Mouse (Mus musculus): ENCODE data around the gene Sall2. TPM values are rescaled to one million over a fixed set of nuclear protein-coding genes. Genes with fewer than 3 reads are reported as not detected.
"Not testable (repeated sequence)": the region's sequence is repeated elsewhere in the genome, so short reads cannot be mapped to it uniquely, and the experiment has no call there.

The Sall2 gene
- total RNA-seq (2021): 10 to 100 TPM; 17.0 to 20.1 TPM
- long read RNA-seq, experiment 1, partial matches to known transcripts: 0 of 9 reads
- long read RNA-seq, experiment 1, other reads (novel, unspliced or antisense): 9 of 9 reads
- long read RNA-seq, experiment 2, partial matches to known transcripts: 0 of 11 reads
- long read RNA-seq, experiment 2, other reads (novel, unspliced or antisense): 11 of 11 reads

DNA sequence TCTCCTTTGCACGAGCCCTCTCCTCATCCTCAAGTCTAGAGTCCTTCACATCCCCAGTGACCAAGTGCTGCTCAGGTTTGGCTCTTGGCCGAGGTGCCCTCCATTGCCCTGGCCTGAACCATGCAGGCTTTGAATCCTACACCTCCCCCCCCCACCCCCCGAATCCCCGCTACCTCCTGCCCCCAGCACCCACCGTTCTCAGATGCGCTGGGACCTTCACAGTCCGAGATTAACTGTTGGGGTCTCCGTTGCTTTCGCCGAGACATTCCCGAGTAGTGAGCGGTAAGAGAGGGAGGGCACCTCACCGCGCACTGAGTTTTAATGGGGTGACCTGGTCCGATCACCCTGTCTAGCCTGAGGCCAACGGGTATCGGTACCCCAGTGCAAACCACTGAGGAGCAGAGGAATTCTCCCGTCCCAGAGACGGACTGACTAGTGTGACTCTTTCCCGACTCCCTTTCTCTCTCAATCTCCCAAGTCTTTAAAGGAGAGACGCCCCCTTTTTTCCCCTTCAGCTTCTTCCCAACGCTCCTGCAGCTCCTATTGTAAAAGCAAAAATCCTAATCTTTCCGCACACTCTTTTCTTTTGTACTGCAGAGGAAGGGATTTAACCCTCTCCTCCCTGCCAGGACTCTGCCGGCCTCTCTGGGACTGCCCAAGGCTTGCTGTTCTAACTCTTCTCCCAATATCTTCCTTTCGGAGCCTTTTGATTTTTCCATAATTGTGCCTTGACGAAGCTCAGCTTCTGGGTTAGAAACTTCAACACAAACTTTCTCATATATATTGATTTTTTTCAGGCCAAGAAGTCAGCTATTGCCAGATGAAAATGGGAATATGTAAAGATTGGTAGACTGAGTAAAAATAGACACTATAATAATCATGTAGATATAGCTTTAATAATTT lies at the start of gene Sall2:
TSS of gene Sall2 (minus strand) at position 853 of the 903 bp plus-strand sequence.
- no peak for DNase-seq (ENCODE audit: low spot score in 2 of 2)

DNA sequence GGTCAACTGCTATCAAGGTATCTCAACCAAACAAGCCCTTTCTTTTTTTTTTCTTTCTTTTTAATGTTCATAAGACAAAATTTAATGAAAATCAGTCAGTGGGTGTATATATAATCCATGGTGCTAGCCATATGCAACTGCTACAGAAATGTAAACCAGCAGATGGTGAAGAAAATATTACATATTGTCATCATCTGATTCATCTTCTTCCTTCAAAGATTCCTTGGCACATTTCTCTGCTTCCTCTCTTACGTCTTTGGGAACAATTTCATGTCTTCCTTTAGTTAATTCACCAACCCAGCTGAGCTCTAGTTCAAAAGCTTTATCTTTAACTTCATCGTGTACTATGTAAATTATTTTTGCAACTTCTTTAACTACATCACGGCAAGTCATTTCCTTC lies 40.2 kb upstream of the Sall2 start:
- DNase-seq (ENCODE audit: low spot score in 2 of 2): no peak

DNA sequence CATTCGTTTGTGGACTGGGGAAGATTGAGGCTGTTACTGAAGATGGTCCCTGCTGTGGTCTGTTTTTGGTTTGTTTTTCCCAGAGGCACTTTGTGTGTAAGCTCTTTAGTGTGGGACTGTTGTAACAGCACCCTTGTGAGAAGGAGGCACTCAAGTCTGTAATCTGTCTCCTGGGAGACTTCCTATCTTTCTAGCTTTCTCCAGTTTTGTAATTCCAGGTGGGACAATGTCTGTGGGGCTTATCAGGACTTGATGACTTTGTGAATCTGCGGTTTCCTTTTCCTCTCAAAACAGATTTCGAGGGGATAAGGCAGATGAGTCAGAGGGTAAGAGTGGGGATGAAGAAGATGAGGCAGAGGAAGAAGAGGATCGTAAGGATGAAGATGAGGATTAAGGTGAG lies 27.7 kb upstream of the Sall2 start, which contains the start of gene Olfr1513:
TSS of gene Olfr1513 (minus strand) at position 101 of the 400 bp plus-strand sequence.
- DNase-seq (ENCODE audit: low spot score in 2 of 2): no peak

DNA sequence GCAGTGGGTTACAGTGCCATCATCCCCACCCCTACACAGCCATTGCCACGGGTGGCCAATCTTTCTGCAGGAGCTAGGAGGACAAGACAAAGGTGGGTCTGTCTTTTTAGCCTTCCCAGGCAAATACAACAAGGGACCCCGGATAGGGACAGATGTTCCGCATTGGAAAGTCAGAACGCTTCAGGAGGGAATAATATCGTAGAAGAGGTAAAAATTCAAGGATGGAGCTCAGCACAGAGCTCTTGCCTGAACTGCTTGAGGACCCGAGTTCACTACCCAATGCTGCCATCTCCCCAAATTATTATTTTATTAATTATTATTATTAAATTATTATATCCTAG lies 10.9 kb upstream of the Sall2 start:
- DNase-seq (ENCODE audit: low spot score in 2 of 2): no peak

- no peak for DNase-seq (ENCODE audit: low spot score in 2 of 2)
Measured at GRCm38 (mm10) chr14:52338751-52339511, 10.4 kb upstream of the Sall2 start.

- no peak for DNase-seq (ENCODE audit: low spot score in 2 of 2)
Measured at GRCm38 (mm10) chr14:52332171-52332570, 3.6 kb upstream of the Sall2 start.

- DNase-seq (ENCODE audit: low spot score in 2 of 2): no peak
Measured at GRCm38 (mm10) chr14:52331069-52331750, 2.6 kb upstream of the Sall2 start.

DNA sequence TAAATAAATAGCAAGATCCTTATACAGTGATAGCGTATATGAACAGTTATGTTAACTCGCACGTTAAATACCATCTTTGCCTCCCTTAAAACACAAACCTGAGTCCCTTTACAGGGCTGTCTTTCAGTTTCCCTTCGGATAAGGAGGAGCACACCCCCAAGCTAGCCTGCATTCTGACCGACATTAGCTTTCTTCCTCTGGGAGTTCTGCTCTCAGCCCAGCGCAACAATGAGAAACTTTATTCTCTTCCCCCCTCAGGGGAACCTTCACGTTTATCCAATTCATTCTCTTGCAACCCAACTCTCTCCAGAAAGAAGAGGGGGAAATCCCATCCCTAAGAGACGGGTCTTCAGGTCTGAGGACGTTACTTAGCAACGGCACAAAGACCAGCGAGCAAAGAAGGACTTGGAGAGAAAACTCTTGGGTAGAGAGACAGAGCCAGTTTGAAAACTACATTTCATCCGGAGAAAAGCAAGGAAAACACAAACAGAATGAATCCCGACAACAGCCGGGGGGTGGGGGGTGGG lies 1.1 kb downstream of the Sall2 start:
- DNase-seq (ENCODE audit: low spot score in 2 of 2): no peak

DNA sequence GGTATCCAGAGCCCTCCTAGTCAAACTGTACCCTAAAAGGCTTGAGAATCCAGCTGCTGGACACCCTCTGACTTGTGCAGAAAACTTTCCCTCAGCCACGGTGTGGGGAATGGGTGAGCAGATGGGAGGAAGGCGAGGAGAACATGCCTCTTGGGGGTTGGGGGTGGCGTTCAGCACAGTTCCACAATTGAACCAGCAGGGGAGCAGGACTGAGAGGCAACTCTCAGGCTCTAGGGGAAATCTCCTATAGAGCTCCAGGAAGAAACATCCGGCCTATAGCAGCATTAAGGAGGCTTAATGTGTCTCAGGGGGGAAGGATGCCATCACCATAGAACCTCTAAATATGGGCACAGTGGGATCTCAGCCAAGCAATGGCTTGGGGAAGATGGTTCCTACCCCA lies 2.7 kb downstream of the Sall2 start:
- no peak for DNase-seq (ENCODE audit: low spot score in 2 of 2)

DNA sequence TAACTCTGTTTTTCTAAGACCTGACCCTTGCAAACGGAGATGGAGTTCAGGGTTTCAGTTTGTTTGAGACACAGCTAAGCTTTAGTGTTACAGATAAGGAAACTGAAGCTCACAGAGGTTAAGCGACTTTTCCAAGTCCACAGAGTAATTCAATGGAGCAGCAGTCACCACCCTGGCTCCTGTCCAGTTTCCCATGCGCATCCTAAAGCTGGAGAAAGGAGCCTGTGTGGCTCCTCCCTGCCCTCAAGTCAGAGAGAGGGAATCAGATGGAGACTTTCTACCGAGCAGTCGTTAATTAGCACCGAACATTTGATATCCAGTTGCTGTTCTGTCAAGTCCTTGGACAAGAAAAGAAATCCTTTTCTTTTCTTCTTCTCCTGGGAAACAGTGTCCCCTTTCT lies 9.2 kb downstream of the Sall2 start:
- no peak for DNase-seq (ENCODE audit: low spot score in 2 of 2)

GRCm38 (mm10) chr14:52316441-52317225 lies 11.9 kb downstream of the Sall2 start:
- no peak for DNase-seq (ENCODE audit: low spot score in 2 of 2)

- DNase-seq (ENCODE audit: low spot score in 2 of 2): peak; percentile 27 to 31
Measured at GRCm38 (mm10) chr14:52315792-52316440, 12.6 kb downstream of the Sall2 start.

DNA sequence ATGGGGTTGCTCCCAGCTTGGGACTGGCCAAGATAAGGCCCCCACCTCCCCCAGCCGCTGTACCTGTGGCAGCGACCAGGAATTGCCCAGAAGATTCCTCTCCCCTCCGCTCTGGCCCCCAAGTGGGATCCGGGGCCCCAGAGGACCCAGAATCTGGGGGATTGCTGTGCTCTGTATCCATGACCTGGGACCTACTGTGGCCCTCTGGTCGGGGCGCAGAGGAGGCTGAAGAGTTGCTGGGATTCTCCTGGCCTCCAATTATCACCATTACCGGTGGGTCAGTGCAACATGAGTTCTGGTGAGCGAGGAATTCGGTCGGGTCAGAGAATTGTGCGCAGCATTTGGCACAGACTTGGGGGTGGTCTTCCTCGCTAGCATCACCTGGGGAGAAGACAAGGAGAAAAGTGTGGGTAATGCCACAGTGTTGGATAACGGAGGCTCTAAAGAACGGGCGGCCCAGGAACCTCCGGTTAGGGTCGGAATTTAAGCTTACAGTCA lies 13.2 kb downstream of the Sall2 start:
- DNase-seq (ENCODE audit: low spot score in 2 of 2): no peak

- no peak for DNase-seq (ENCODE audit: low spot score in 2 of 2)
Measured at GRCm38 (mm10) chr14:52314808-52315150, 13.8 kb downstream of the Sall2 start.

DNA sequence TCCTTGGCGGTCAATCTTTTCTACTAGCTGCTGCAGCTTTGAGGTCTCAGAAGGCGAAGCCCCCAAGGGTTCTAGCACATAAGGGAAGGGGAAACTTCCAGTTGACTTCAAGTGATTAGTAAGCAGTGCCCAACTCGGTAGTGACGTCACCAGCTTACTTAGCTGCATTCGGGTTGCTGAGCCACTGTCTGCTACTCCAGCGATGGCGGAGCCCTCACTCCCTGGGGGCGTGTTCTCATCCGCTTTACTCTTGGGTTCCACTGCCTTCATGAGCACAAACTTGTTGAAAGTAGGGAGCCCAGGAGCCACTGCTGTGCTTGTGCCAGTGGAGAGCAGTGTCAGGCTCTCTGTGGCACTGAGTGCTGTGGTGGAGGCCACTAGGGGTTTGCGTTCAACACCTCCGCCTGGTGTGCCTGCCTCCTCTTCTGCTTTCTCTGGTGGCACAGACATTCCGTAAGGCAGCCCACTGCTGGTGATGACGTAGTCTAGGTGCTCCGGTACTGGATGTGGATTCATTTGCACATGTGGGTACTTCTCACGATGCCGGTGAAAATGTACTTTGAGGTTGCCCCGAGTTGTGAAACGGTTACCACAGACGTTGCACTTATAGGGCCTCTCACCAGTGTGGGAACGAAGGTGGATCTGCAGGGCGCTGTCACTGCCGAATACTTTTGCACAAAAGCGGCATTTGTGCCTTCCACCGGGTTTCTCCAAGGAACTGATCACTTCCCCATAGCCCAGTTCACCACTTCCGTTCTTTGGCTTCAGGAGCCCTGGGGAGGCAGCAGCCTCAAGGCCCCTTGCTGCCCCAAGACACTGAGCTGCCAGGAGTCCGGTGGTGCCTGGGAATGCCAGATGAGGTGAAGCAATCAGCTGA lies 14.4 kb downstream of the Sall2 start:
- DNase-seq (ENCODE audit: low spot score in 2 of 2): no peak

DNA sequence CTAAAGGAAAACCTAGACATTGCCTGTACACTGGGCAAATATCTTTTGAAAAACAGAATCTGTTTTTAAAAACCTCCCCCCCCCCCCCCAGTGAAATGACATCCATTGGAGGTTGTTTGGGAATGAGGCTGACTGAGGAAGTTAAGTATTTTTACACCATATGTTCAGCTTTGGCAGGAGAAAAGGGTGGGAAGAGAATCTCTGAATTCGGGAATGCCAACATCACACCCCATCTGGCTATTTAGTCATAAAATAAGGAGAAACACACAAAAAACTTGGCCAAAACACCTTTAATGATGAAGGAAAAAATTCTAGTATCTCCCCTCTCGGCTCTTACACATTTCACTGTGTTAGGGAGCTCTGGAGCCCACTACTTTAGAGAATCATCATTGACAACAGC lies 17.7 kb downstream of the Sall2 start:
- no peak for DNase-seq (ENCODE audit: low spot score in 2 of 2)

DNA sequence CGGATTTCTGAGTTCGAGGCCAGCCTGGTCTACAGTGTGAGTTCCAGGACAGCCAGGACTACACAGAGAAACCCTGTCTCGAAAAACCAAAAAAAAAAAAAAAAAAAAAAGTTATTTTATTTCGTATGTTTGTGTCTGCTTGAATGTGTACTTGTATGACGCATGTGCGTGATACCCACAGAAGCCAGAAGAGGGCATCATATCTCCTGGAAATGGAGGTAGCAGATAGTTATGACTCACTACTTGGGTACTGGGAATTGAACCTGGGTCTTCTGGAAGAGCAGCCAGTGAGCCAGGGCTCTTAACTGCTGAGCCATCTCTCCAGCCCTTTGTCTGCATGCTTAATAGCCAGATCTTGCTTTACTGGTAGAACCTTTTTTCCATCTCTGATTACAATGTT lies 18.2 kb downstream of the Sall2 start:
- not testable (repeated sequence) for DNase-seq (ENCODE audit: low spot score in 2 of 2)

DNA sequence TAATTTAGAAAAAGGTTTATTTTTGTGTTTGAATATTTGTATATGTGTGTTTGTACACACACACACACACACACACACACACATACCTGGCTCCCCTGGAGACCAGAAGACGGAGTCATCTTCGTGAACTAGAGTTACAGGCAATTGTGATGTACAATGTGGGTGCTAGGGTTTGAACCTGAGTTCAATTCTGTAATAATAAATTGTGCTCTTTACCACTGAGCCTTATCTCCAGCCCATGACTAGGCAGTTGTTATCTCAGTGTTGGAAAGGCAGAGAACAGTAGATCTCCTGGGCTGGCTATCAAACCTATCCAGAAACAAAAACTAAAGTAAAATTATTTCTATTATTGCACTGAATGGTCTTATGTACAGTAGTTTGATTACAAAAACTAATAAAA lies 22.5 kb downstream of the Sall2 start:
- no peak for DNase-seq (ENCODE audit: low spot score in 2 of 2)
